ENCODE assay signal across 27 mouse cellular contexts in the genomic region with DNA sequence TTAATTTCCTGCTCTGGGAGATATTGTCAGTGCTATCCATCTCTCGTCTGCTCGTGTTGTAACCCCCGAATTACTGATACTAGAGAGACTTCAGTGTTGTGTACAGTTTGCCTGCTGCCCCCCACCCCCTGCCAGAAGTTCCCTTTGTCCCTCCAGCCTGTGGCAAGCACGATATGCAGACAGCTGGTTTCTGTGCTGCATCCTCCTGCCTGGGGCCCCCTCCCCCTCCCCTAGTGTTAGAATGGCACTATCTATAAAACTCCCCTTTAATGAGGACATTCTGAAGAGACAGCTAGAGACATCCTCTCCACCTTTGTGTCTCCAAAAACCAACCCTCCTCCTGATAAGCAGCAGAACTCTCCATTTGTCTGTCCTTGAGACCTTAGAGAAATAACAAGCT. TPM values are rescaled to one million over a fixed set of nuclear protein-coding genes. Genes with fewer than 3 reads are reported as not detected.
DNase-seq lines count a peak whose midpoint lies in the region; ATAC-seq lines count a peak whose summit lies in the region.
"Had no signal": no experiment of that assay in that cellular context is flagged by ENCODE, and none has a peak within 500 bp of the region (broad histone marks: within the 10 kb centered on the region; RNA-seq: fewer than 3 reads in every experiment).

No protein-coding gene starts in this region.

- H3K4me3 ChIP-seq in neural tube, embryonic 11.5 days (ENCODE audit: low read depth, low read length): no peak overlapping the region
- H3K4me3 ChIP-seq in hindbrain, embryonic 12.5 days: no peak overlapping the region
- H3K4me3 ChIP-seq in neural tube, embryonic 14.5 days (ENCODE audit: low read depth, low read length): no peak overlapping the region
- no peak overlapping the region for H3K4me3 ChIP-seq in midbrain, embryonic 10.5 days
- H3K4me3 ChIP-seq: embryonic facial prominence, embryonic 13.5 days; heart, embryonic 13.5 days; layer of hippocampus, adult 2 months; limb, embryonic 13.5 days had no signal

- DNase-seq in neural tube, embryonic 11.5 days (ENCODE audit: low spot score): no peak
- no peak for DNase-seq in neural tube, embryonic 10.5 days (ENCODE audit: extremely low spot score, low spot score)
- DNase-seq in midbrain, embryonic 10.5 days (ENCODE audit: low spot score): no peak
- DNase-seq in thymus, adult 18-20 months: no peak
- DNase-seq: adrenal gland, adult 8-10 months; cerebellum, adult 9-10 months; gastrocnemius, postnatal 14 days; kidney, adult 8-10 months; kidney, postnatal 14 days; layer of hippocampus, postnatal 36 days; lung, postnatal 36 days; thymus, adult 2 months had no signal

- H3K4me2 ChIP-seq in neural tube, embryonic 11.5 days (ENCODE audit: low read depth): no peak overlapping the region
- H3K4me2 ChIP-seq in hindbrain, embryonic 12.5 days (replicated peaks): no peak overlapping the region
- no peak overlapping the region for H3K4me2 ChIP-seq in neural tube, embryonic 14.5 days (ENCODE audit: low read depth, low read length)
- H3K4me2 ChIP-seq: embryonic facial prominence, embryonic 13.5 days; heart, embryonic 13.5 days; limb, embryonic 13.5 days had no signal

- H3K4me1 ChIP-seq in neural tube, embryonic 11.5 days (ENCODE audit: control insufficient read depth, insufficient read depth, low read length): peaks cover 2% of the 10 kb centered on the region; the same call in 1 of the 2 replicates
- peaks cover 3% of the 10 kb centered on the region for H3K4me1 ChIP-seq in hindbrain, embryonic 12.5 days
- H3K4me1 ChIP-seq in neural tube, embryonic 14.5 days (ENCODE audit: control insufficient read depth, insufficient read depth, low read length): peaks cover 7% of the 10 kb centered on the region; the same call in 1 of the 2 replicates
- H3K4me1 ChIP-seq in midbrain, embryonic 10.5 days: peaks cover 3% of the 10 kb centered on the region; the same call in 1 of the 2 replicates
- H3K4me1 ChIP-seq: embryonic facial prominence, embryonic 13.5 days; limb, embryonic 13.5 days had no signal

- ATAC-seq in neural tube, embryonic 11.5 days (ENCODE audit: insufficient read depth, low FRiP score, low TSS enrichment): no peak
- ATAC-seq in granulocyte monocyte progenitor cell, adult 5-6 weeks (replicated peaks; ENCODE audit: poor library complexity, severe bottlenecking): 0 out of 2 replicates have a peak, but pooled peaks have one; percentile 2
- ATAC-seq in hindbrain, embryonic 12.5 days (ENCODE audit: low FRiP score): peak; percentile 46
- 0 out of 2 replicates have a peak, but pooled peaks have one; percentile 14 for ATAC-seq in neural tube, embryonic 14.5 days (ENCODE audit: low read depth)
- ATAC-seq: forebrain, embryonic 14.5 days; inflammation-experienced regulatory T-cells, adult 6 months; Patski had no signal

- WGBS in neural tube, embryonic 11.5 days: 27% methylated on average over 4 of the region's 4 CpGs
- 39% methylated on average over 4 of the region's 4 CpGs for WGBS in hindbrain, embryonic 12.5 days
- WGBS in neural tube, embryonic 14.5 days: 11% methylated on average over 4 of the region's 4 CpGs
- 54% methylated on average over 4 of the region's 4 CpGs for WGBS in midbrain, embryonic 10.5 days

- H3K9me3 ChIP-seq in neural tube, embryonic 11.5 days (ENCODE audit: control insufficient read depth, low read length): no peaks in the 10 kb centered on the region
- H3K9me3 ChIP-seq in hindbrain, embryonic 12.5 days (replicated peaks): no peaks in the 10 kb centered on the region
- no peaks in the 10 kb centered on the region for H3K9me3 ChIP-seq in neural tube, embryonic 14.5 days (ENCODE audit: control insufficient read depth, low read length)
- H3K9me3 ChIP-seq in midbrain, embryonic 10.5 days (replicated peaks): no peaks in the 10 kb centered on the region
- H3K9me3 ChIP-seq: embryonic facial prominence, embryonic 13.5 days; heart, embryonic 13.5 days; limb, embryonic 13.5 days had no signal

- H3K36me3 ChIP-seq in neural tube, embryonic 11.5 days (ENCODE audit: control insufficient read depth, insufficient read depth, low read length): no peaks in the 10 kb centered on the region
- H3K36me3 ChIP-seq in hindbrain, embryonic 12.5 days: no peaks in the 10 kb centered on the region
- H3K36me3 ChIP-seq in neural tube, embryonic 14.5 days (ENCODE audit: control insufficient read depth, insufficient read depth, low read length): no peaks in the 10 kb centered on the region
- no peaks in the 10 kb centered on the region for H3K36me3 ChIP-seq in midbrain, embryonic 10.5 days
- H3K36me3 ChIP-seq: embryonic facial prominence, embryonic 13.5 days; heart, embryonic 13.5 days; limb, embryonic 13.5 days had no signal

- no peaks in the 10 kb centered on the region for H3K27me3 ChIP-seq in neural tube, embryonic 11.5 days (ENCODE audit: control insufficient read depth, insufficient read depth, low read length)
- H3K27me3 ChIP-seq in hindbrain, embryonic 12.5 days: no peaks in the 10 kb centered on the region
- no peaks in the 10 kb centered on the region for H3K27me3 ChIP-seq in neural tube, embryonic 14.5 days (ENCODE audit: control insufficient read depth, insufficient read depth, low read length)
- no peaks in the 10 kb centered on the region for H3K27me3 ChIP-seq in midbrain, embryonic 10.5 days (ENCODE audit: low read depth, poor library complexity, severe bottlenecking)
- H3K27me3 ChIP-seq: embryonic facial prominence, embryonic 13.5 days; heart, embryonic 13.5 days; limb, embryonic 13.5 days; Patski had no signal

- H3K27ac ChIP-seq in neural tube, embryonic 11.5 days (ENCODE audit: low read depth, low read length): 0 out of 2 replicates have a peak overlapping the region, but pooled peaks have one; percentile 6
- H3K27ac ChIP-seq in hindbrain, embryonic 12.5 days: no peak overlapping the region
- H3K27ac ChIP-seq in neural tube, embryonic 14.5 days (ENCODE audit: low read depth, low read length): no peak overlapping the region
- no peak overlapping the region for H3K27ac ChIP-seq in midbrain, embryonic 10.5 days (replicated peaks)
- H3K27ac ChIP-seq: embryonic facial prominence, embryonic 13.5 days; heart, embryonic 13.5 days; layer of hippocampus, adult 2 months; limb, embryonic 13.5 days had no signal

- H3K9ac ChIP-seq in neural tube, embryonic 11.5 days (ENCODE audit: low read length): no peak overlapping the region
- H3K9ac ChIP-seq in hindbrain, embryonic 12.5 days: no peak overlapping the region
- no peak overlapping the region for H3K9ac ChIP-seq in neural tube, embryonic 14.5 days (replicated peaks; ENCODE audit: low read depth, low read length)
- H3K9ac ChIP-seq: embryonic facial prominence, embryonic 13.5 days; heart, embryonic 13.5 days; limb, embryonic 13.5 days had no signal

RNA-seq across cellular contexts. Expression of gene Myoc, which starts 15.1 kb away (rescaled TPM):
- polyA plus RNA-seq in neural tube, embryonic 11.5 days (2014; fragmentation: Nextera tagmentation; extraction: Ambion mirVana): not detected in 2 replicates
- not detected in 2 replicates for total RNA-seq in granulocyte monocyte progenitor cell, adult 5-6 weeks (2014; fragmentation: Nextera tagmentation)
- total RNA-seq in granulocyte monocyte progenitor cell, adult 5-6 weeks (2017): not detected in 2 replicates
- polyA plus RNA-seq in hindbrain, embryonic 12.5 days (2016; fragmentation: Nextera tagmentation; extraction: Ambion mirVana): not detected in 2 replicates
- not detected in 2 replicates for polyA plus RNA-seq in neural tube, embryonic 14.5 days (2014; fragmentation: Nextera tagmentation; extraction: Ambion mirVana)
- polyA plus RNA-seq in midbrain, embryonic 10.5 days (2016; fragmentation: Nextera tagmentation; extraction: Ambion mirVana): not detected in 2 replicates
- total RNA-seq: neutrophil, adult 5-6 weeks had no signal
- polyA plus RNA-seq: embryonic facial prominence, embryonic 13.5 days; forebrain, embryonic 14.5 days; heart, embryonic 13.5 days; inflammation-experienced regulatory T-cells, adult 6 months; liver, embryonic 16.5 days; Patski had no signal

RNA-seq across cellular contexts. Expression of gene Myocos, which starts 34.1 kb away (rescaled TPM):
- polyA plus RNA-seq in neural tube, embryonic 11.5 days (2014; fragmentation: Nextera tagmentation; extraction: Ambion mirVana): not detected in 2 replicates
- total RNA-seq in granulocyte monocyte progenitor cell, adult 5-6 weeks (2014; fragmentation: Nextera tagmentation): not detected in 2 replicates
- total RNA-seq in granulocyte monocyte progenitor cell, adult 5-6 weeks (2017): not detected in 2 replicates
- polyA plus RNA-seq in hindbrain, embryonic 12.5 days (2016; fragmentation: Nextera tagmentation; extraction: Ambion mirVana): not detected in 2 replicates
- not detected in 2 replicates for polyA plus RNA-seq in neural tube, embryonic 14.5 days (2014; fragmentation: Nextera tagmentation; extraction: Ambion mirVana)
- polyA plus RNA-seq in midbrain, embryonic 10.5 days (2016; fragmentation: Nextera tagmentation; extraction: Ambion mirVana): not detected in 2 replicates
- total RNA-seq: adrenal gland, adult 8-10 months; gastrocnemius, postnatal 14 days; heart, postnatal 25 days; layer of hippocampus, adult 2 months; layer of hippocampus, postnatal 36 days; left cerebral cortex, postnatal 14 days; neutrophil, adult 5-6 weeks had no signal
- polyA plus RNA-seq: cortical plate, adult 2 months; embryonic facial prominence, embryonic 13.5 days; forebrain, embryonic 14.5 days; heart, embryonic 13.5 days; inflammation-experienced regulatory T-cells, adult 6 months; limb, embryonic 13.5 days; liver, embryonic 16.5 days; Patski had no signal

RNA-seq across cellular contexts. Expression of gene Vamp4, which starts 53.6 kb away (rescaled TPM):
- polyA plus RNA-seq in neural tube, embryonic 11.5 days (2014; fragmentation: Nextera tagmentation; extraction: Ambion mirVana): 60.8 and 63.1 TPM in 2 replicates
- total RNA-seq in granulocyte monocyte progenitor cell, adult 5-6 weeks (2014; fragmentation: Nextera tagmentation): 27.1 and 31.9 TPM in 2 replicates
- 26.7 and 27.2 TPM in 2 replicates for total RNA-seq in granulocyte monocyte progenitor cell, adult 5-6 weeks (2017)
- 68.4 and 74.9 TPM in 2 replicates for polyA plus RNA-seq in hindbrain, embryonic 12.5 days (2016; fragmentation: Nextera tagmentation; extraction: Ambion mirVana)
- polyA plus RNA-seq in neural tube, embryonic 14.5 days (2014; fragmentation: Nextera tagmentation; extraction: Ambion mirVana): 79.5 and 79.8 TPM in 2 replicates
- 52.3 and 53.0 TPM in 2 replicates for polyA plus RNA-seq in midbrain, embryonic 10.5 days (2016; fragmentation: Nextera tagmentation; extraction: Ambion mirVana)
